Mouse (Mus musculus) retina, postnatal 7 days (tissue): ENCODE measurements around the gene Kcng3.
A peak's percentile ranks its signal among the peaks of the same experiment; 100 is the strongest.

Experiments
- DNase-seq: peaks from one replicate; pipeline ENCODE4 v3.0.0-alpha.2; 2012; ENCODE audit warnings: low read depth, low spot score

Kcng3 gene

GRCm38 (mm10) chr17:83630787-83631678 is 662 bp downstream of the Kcng3 start:
- no peak for DNase-seq

- DNase-seq, result no peak
Measured at GRCm38 (mm10) chr17:83613907-83614306, 17.8 kb downstream of the Kcng3 start.

DNA sequence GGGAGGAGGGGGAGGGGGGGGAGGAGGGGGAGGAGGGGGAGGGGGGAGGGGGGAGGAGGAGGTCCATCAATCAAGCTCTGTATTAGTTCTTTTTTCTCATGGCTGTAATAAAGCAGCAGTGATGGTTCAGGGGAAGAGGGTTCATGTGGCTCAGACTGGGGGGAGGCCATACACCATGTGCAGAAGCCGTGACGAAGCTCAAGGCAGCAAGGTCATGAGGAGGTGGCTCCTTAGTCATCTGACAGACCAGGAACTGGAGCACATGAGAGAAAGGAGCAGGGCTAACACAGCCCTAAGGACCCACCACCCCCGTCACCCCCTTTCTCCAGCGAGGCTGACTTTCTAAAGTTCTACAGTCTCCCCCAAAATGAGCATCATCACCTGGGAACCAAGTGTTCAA is 22.2 kb downstream of the Kcng3 start:
- no peak for DNase-seq

DNA sequence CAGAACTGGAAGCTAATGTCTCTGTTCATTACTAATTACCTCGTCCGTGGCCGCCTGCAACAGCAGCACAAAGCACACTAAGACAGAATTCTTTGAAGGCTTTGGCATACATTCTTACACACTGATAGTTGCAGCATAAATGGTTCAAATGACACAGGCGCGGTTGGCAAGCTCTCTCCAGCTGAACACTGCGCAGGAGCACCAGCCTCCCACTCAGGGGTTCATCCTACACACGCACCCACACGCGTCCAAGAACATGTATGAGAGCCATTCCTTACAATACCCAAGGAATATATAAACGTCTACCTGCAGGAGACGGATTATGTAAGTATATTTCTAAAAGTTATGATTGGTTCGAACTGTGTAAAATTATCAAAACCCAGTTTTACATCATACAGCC is 30.7 kb downstream of the Kcng3 start:
- DNase-seq, result no peak

DNA sequence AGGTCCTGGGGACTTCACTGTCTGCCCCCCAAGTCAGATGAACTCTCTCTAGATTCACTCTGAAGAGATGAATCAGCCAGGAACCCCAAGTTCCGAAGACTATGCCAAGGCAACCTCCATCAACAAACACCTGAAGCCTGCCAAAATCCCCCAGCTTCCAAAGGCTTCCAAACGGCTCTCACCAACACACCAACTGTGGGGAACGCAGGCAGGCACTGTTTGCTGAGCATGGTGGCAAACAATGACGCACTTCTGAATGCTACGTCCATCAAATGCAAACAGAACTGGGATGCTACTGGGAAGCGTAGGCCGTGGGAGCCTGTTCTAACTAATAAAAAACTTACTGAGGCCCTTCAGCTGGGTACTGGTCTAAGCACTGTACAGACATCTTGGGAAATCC is 35.7 kb downstream of the Kcng3 start:
- DNase-seq, result no peak

DNA sequence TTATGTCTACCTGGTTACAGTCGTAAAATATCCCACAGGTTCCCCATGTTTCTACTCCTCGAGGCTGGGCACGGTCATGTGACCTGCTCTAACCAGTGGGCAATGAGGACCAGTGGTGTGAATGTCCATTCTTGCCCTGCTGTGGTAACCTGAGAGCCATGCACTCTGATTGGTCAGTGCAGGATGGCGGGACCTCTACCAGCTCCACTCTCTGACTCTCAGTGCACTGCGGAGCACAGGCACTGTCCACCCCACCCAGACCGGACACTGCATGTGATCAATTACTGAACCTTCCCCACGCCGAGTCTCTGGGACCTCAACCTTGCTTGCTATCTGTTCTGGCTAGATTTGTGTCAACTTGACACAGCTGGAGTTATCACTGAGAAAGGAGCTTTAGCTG is 37.2 kb downstream of the Kcng3 start:
- DNase-seq, result no peak

GRCm38 (mm10) chr17:83593396-83593795 is 38.3 kb downstream of the Kcng3 start:
- peak; percentile 14 for DNase-seq

GRCm38 (mm10) chr17:83588663-83589341 is 42.9 kb downstream of the Kcng3 start:
- no peak for DNase-seq

DNA sequence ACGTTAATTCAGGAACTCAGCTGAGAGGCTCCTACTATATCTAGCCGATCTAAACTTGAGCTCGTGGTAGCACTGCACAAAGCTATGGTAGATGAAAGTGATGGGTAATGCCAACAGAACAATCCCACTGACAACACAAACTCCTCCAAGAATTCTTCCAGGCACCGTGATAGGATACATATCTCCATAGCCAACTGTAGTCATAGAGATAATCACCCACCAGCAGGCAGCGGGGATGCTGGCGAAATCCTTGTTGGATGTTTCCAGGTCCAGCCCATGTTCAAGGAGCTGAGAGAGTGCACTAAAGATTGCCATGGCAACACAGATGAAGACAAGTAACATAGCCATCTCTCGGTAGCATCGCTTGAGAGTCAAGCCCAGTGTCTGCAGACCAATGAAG is 44.0 kb downstream of the Kcng3 start:
- no peak for DNase-seq

- no peak for DNase-seq
Measured at GRCm38 (mm10) chr17:83582585-83582984, 49.1 kb downstream of the Kcng3 start.

- DNase-seq, result no peak
Measured at GRCm38 (mm10) chr17:83580734-83581133, 51.0 kb downstream of the Kcng3 start.

DNA sequence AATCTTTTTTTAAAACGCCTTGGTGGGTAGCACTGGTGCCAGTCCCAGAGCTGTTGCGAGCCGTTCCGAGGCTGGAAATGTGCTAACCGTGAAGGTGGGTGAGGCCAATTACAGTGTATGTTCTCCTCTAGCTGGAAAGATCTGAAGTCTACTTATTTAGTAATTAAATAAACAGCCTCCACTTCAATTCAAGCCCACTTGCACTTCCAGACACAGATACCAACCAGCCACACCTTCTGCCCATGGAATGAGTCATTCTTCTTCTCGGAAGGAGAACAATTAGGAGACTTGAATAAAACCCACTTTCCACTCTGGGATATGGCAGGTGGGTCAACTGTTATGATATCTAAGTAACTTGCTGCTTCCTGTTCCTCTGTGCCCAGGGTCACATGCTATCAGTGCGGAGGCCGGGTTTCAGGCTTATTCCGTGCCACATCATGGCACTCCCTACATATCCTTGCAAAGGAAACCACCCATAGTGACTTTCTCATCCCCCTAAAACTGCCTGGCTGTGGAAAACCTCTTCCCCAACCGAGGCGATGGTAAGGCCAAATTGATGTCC is 54.8 kb downstream of the Kcng3 start:
- DNase-seq, result no peak

DNA sequence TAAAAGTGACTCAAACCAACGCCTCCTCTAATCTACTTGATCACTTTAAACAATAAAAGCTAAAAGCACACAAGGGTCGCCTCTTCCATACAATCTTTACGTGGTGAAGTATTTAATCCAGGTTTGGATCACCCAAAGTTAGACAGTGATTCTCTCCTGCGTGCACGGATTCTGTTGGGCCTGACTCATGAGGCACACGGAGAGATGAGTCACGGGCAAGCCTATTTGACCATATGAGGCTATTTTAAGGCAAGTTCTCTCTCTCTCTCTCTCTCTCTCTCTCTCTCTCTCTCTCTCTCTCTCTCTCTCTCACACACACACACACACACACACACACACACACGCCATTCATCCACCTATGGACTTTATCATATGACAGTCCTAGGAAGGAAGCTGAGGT is 57.1 kb downstream of the Kcng3 start:
- no peak for DNase-seq

DNA sequence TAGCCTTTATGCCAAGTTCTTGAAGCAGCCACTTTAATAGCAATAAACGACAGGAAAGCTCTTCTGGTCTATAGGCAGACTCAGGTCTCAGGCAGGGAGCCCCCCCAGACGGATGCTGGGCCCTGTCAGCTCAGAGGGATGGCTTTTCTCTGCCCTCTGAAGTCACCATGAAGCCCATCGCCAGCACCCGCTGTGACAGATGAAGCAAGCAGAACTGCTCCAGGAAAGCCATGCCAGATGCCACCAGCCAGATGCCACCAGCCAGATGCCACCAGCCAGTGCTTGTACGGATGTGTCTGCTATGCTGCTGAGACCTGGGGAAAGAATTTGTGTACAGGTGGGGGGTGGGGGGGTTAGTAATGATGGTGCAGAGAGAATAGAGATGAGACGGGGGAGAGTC is 58.6 kb downstream of the Kcng3 start:
- no peak for DNase-seq

- no peak for DNase-seq
Measured at GRCm38 (mm10) chr17:83572366-83572765, 59.3 kb downstream of the Kcng3 start.

DNA sequence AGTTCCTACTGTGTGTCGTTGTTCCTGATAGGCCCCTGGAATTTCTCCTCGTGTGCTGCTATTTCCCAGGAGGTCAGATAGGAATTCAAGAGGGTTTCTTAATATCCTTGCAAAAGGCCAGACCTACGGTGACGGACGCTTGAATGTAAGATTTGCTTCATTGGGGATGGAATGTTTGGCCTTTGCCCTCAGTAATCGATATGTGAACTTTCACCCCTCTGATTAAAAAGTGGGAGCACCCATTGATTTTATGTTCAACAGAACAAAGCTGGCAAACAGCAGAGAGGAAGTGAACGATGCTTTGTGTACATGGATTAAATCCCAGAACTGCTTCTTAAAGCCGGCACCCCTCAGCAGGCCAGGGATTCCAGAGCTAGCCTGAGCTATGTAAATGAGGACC is 64.3 kb downstream of the Kcng3 start:
- no peak for DNase-seq

GRCm38 (mm10) chr17:83565506-83565905 is 66.2 kb downstream of the Kcng3 start:
- DNase-seq, result no peak

DNA sequence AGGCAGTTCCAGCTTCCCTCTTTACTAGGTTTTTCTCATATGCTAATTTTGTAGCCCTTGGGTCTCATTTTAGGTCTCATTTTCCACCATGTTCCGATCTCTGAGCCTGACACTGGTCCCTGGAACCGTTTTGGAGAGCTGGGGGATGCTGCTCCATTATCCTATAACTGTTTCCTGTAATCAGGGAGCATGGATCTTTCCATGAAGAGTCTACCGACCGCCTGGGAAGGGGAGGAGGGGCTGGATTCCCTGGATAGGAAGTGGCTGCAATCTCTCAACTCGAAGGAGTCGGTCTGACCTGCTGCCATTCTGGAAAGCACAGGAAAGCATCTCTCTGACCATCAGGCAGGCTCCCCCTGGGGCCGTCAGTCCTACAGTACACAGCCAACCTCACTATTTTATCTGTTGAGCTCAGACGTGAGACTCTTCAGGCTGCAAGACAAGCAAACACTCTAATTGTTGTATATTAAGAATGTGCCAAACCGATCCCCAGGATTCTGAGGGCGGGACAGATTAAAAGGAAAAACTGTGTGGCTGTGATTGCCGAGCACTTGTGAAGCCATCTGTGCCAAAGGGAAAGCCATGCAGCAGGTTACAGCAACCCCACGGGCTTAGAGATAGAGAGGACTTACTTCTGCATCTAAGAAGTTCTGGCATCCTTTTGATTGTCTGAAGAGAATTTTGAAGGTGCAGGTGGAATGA is 67.4 kb downstream of the Kcng3 start:
- no peak for DNase-seq

- no peak for DNase-seq
Measured at GRCm38 (mm10) chr17:83563703-83564111, 68.0 kb downstream of the Kcng3 start.

- DNase-seq, result no peak
Measured at GRCm38 (mm10) chr17:83562153-83563010, 69.3 kb downstream of the Kcng3 start.

DNA sequence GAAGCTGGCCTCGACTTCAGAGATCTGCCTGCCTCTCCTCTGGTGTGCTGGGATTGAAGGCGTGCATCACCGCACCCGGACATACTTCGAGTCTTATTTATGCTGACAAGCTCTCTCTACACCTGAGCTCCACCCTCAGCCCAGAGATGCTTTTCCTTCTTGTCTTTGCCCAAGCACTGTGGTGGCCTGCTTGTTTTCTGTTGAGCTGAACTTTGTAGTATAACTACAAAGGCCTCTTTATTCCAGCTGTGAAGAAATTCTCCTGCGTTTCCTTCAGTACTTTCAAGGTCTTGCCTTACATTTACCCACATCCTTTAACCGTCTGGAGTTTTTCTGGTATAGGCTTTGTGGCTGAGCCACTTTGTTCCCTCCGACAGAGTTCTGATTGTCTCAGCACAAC is 72.6 kb downstream of the Kcng3 start:
- DNase-seq, result no peak
